Mouse (Mus musculus): Measurements from ENCODE around the gene Gm5169. TPM values are rescaled to one million over a fixed set of nuclear protein-coding genes. Genes with fewer than 3 reads are reported as not detected.
"Not testable (repeated sequence)": the region's sequence is repeated elsewhere in the genome, so short reads cannot be mapped to it uniquely, and the experiment has no call there.

Gene Gm5169
- not detected in 2 replicates for polyA plus RNA-seq (2012; rRNA removed)

DNA sequence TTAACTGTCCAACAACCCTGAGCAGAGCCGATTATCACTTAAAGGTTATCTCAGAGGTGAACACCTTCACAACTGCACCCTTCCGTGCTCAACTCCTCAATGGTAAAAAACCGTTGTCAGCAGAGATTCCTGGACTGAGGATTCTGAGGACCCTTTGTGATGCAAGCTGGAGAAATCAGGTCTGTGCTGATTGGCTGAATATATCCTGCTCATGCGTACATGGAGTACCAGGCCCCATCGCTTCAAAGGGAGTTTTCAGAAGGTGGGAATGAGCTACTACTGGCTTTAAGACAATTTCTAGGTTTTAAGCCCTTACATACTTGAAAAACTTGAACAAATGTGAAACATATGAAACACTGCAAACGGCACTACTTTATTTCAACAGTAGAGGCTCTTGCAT is at the start of gene Gm5169:
TSS of gene Gm5169 (minus strand) at position 101 of the 400 bp plus-strand sequence.
- not testable (repeated sequence) for DNase-seq (ENCODE audit: low read depth)

DNA sequence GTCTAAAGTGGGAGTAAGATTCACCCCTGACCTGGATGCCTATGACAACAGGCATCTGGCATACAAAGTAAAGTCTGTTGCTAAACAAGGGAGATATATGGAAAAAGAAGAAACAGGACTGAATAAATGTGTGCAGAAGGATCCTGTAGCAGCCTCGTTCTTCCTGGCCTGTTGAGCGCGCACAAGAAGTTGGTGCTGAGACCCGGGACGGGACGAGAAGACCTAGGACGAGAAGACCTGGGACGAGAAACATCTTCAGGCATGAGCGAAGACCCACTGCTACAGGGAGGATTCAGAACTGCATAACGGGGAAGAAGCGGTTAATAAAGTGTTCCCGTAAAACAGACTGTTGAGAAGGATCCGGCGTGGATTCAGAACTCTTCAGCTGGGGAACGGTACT is 46.2 kb upstream of the Gm5169 start:
- not testable (repeated sequence) for DNase-seq (ENCODE audit: low read depth)
